Mouse (Mus musculus) midbrain, embryonic 12.5 days (tissue): Measurements from ENCODE around the gene Stk38l. TPM values are rescaled to one million over a fixed set of nuclear protein-coding genes. Genes with fewer than 3 reads are reported as not detected.
"Not testable (repeated sequence)": the region's sequence is repeated elsewhere in the genome, so short reads cannot be mapped to it uniquely, and the experiment has no call there.

Experiments used
- ATAC-seq: fragments of 200-750 bp; cut with Nextera tagmentation; 2 replicates; pipeline ENCODE4 v1.8.0; 2017; ENCODE audit warnings: low read depth, moderate TSS enrichment, moderate library complexity; ENCODE audit not compliant: low FRiP score
- H3K27ac ChIP-seq: fragments of 300-500 bp; sonication (generic); replicated peaks from 2 replicates; pipeline ENCODE4 v1.5.1; 2016; ENCODE audit warnings: mild to moderate bottlenecking
- H3K27me3 ChIP-seq: fragments of 300-500 bp; sonication (generic); 2 replicates; pipeline ENCODE4 v1.6.1; 2016; ENCODE audit warnings: mild to moderate bottlenecking
- H3K36me3 ChIP-seq: fragments of 300-500 bp; sonication (generic); 2 replicates; pipeline ENCODE4 v1.6.1; 2016
- H3K4me1 ChIP-seq: fragments of 300-500 bp; sonication (generic); 2 replicates; pipeline ENCODE4 v1.6.1; 2016
- H3K4me2 ChIP-seq: fragments of 300-500 bp; sonication (generic); replicated peaks from 2 replicates; pipeline ENCODE4 v1.6.1; 2016; ENCODE audit warnings: mild to moderate bottlenecking, moderate library complexity
- H3K4me3 ChIP-seq: fragments of 300-500 bp; sonication (generic); 2 replicates; pipeline ENCODE4 v1.5.1; 2016; ENCODE audit warnings: mild to moderate bottlenecking
- H3K9ac ChIP-seq: fragments of 300-500 bp; sonication (generic); replicated peaks from 2 replicates; pipeline ENCODE4 v1.6.1; 2016; ENCODE audit warnings: mild to moderate bottlenecking, moderate library complexity
- H3K9me3 ChIP-seq: fragments of 300-500 bp; sonication (generic); 2 replicates; pipeline ENCODE4 v1.6.1; 2016; ENCODE audit warnings: mild to moderate bottlenecking
- WGBS: fragments of 180-500 bp; shearing (Covaris S2); methylation state at CpG from one replicate; pipeline ENCODE4 v1.1.7; 2016; 5-methylcytosine and 5-hydroxymethylcytosine counted together
- polyA plus RNA-seq: library from polyadenylated mRNA; unstranded; fragments of >200 nt; fragmentation: Nextera tagmentation; extraction: Ambion mirVana; gene quantifications from 2 replicates; pipeline ENCODE4 v1.2.1, GENCODE M21; 2016

The Stk38l gene
- polyA plus RNA-seq, 1 experiment from 2014 or later: 19.0 TPM

DNA sequence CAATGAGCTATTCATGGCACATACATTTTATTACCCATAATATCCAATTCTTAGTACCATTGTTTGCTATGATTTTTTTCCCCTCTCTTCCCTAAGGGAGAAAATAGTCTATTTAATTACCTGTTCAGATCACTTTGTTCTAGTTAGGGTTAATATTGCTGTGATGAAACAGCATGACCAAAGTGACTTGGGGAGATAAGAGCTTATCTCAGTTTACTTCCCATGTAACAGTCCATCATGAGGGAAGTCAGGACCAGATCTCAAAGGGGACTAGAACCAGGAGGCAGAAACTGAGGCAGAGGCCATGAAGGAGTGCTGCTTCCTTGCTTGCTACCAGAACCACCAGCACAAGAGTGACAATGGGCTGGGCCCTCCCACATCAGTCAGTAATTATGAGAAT is 15.9 kb downstream of the Stk38l start:
- ATAC-seq: no peak
- H3K9me3 ChIP-seq: no peaks in the 10 kb centered on the region
- no peaks in the 10 kb centered on the region for H3K27me3 ChIP-seq
- no peaks in the 10 kb centered on the region for H3K36me3 ChIP-seq
- H3K4me2 ChIP-seq: no peak overlapping the region
- H3K4me1 ChIP-seq: peaks cover 4% of the 10 kb centered on the region; the same call in 1 of the 2 replicates
- no peak overlapping the region for H3K4me3 ChIP-seq
- no peak overlapping the region for H3K9ac ChIP-seq
- H3K27ac ChIP-seq: no peak overlapping the region

DNA sequence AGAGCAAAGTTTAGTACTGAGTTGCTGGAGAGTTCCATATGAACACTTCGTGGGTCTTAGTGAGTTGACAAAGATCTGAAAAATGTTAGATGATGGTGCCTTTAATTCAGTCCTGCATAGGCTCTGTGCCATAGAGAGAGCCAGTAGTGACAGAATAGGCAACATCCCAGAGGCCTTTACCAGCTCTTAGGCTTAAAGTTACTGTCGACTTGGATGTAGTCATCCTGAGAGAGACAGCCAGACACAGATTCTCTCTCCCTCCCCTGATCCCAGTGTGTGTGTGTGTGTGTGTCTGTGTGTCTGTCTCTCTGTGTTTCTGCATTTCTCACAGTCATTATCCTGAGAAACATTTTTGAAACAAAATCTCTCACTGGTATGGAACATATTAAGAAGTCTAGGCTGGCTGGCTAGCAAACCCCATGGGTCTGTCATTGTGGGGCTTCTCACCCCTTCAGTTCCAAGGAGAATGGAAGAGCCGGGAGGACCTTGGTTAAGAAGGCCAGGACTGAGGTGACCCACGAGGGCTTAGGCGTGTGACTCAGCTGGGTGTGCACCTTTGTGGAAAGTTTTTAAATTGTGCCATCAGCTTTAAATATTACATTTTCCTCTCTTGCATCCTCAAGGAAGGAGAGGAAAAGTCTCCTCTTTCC is 17.3 kb downstream of the Stk38l start:
- Histone ChIP-seq H3K4me2 (no peak overlapping the region), H3K36me3 (no peaks in the 10 kb centered on the region), H3K9ac (no peak overlapping the region), H3K27me3 (no peaks in the 10 kb centered on the region), H3K4me3 (no peak overlapping the region), H3K4me1 (peaks cover 4% of the 10 kb centered on the region; the same call in 1 of the 2 replicates), H3K9me3 (no peaks in the 10 kb centered on the region), H3K27ac (no peak overlapping the region)
- 81% methylated on average over 5 of the region's 5 CpGs for WGBS
- ATAC-seq: no peak

DNA sequence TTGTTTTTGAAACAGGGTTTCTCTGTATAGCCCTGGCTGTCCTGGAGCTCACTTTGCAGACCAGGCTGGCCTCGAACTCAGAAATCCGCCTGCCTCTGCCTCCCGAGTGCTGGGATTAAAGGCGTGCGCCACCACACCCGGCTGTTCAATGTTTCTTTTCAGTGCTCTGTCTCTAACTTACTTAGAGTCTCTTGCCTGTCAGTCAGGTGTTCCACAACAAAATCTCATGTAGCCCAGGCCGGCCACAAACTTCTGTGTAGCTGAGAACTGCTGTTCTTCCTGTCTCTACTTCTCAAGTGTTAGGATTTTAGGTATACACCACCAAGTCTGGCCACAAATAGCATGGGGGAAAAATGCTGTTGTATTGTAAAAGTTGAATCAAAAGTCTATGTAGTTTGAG is 19.5 kb downstream of the Stk38l start:
- H3K4me3 ChIP-seq, H3K9me3 ChIP-seq, H3K9ac ChIP-seq, H3K27ac ChIP-seq, H3K27me3 ChIP-seq, H3K36me3 ChIP-seq, H3K4me1 ChIP-seq, ATAC-seq, H3K4me2 ChIP-seq: not testable (repeated sequence)
- 93% methylated on average over 7 of the region's 7 CpGs for WGBS

DNA sequence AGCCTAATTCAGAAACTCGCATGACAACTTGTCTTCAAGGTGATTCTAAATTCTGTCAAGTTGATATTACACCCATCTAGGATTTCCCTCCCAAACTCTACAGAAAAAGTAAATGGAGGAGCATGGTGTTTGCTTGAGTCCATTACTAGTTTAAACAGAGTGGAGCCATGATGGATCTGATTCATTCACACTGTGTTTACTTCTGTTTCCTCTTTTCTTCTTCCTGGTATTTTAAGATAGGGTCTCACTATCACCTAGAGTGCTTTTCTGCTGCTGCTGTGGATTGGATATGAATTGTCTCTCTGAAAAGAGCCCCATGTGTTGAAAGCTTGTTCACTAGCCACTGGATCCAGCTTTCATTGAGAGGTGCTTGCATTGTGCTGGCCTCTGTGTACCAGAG is 20.4 kb downstream of the Stk38l start:
- H3K4me2 ChIP-seq: no peak overlapping the region
- H3K4me1 ChIP-seq: no peaks in the 10 kb centered on the region
- H3K4me3 ChIP-seq: no peak overlapping the region
- WGBS: 92% methylated on average over 1 of the region's 1 CpGs
- no peaks in the 10 kb centered on the region for H3K9me3 ChIP-seq
- H3K27ac ChIP-seq: no peak overlapping the region
- H3K36me3 ChIP-seq: no peaks in the 10 kb centered on the region
- no peaks in the 10 kb centered on the region for H3K27me3 ChIP-seq
- H3K9ac ChIP-seq: no peak overlapping the region
- no peak for ATAC-seq

DNA sequence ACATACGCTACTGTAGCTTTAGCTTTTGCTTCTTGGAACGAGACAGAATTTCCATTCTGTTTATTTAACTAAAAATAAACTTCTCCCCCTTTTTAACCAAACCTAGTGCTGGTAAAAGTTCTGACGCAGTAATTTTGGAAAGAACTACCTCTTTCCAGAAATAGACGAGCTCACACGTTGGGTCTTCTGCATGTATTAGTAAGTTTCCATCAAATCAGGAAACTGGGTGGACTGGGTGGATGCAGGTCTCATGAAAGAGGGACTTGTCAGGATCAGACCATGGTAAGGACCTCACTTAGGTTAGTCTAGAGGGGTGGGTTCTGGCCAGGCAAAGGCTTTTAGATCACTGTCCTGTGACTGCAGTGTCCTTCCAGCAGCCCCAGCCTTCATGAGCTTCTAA is 21.8 kb downstream of the Stk38l start:
- no peak overlapping the region for H3K4me3 ChIP-seq
- H3K4me2 ChIP-seq: no peak overlapping the region
- WGBS: 90% methylated on average over 5 of the region's 5 CpGs
- H3K4me1 ChIP-seq: no peaks in the 10 kb centered on the region
- no peak overlapping the region for H3K9ac ChIP-seq
- no peaks in the 10 kb centered on the region for H3K36me3 ChIP-seq
- H3K9me3 ChIP-seq: no peaks in the 10 kb centered on the region
- ATAC-seq: no peak
- H3K27me3 ChIP-seq: no peaks in the 10 kb centered on the region
- no peak overlapping the region for H3K27ac ChIP-seq

DNA sequence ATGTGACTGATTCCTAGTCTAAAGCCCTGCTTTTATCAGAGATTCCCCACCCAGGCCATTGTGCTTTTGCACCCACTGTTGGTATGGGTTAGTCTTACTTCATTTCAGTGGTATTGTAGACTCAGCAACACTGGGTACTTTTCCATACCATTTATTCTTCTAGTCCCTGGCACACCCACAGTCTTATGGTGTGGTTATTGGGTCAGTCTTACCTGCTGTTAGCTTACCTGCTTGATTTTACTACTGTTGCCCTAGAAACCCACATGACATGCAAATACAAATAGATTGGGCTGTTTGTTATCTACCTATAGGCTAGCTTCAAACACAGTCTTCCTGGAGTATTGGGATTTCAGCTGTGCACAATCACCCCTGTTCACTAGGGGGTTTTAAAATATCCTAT is 22.3 kb downstream of the Stk38l start:
- H3K36me3 ChIP-seq: no peaks in the 10 kb centered on the region
- no peaks in the 10 kb centered on the region for H3K27me3 ChIP-seq
- no peaks in the 10 kb centered on the region for H3K9me3 ChIP-seq
- no peak overlapping the region for H3K4me3 ChIP-seq
- no peak overlapping the region for H3K4me2 ChIP-seq
- H3K4me1 ChIP-seq: no peaks in the 10 kb centered on the region
- no peak overlapping the region for H3K9ac ChIP-seq
- H3K27ac ChIP-seq: no peak overlapping the region
- no peak for ATAC-seq

DNA sequence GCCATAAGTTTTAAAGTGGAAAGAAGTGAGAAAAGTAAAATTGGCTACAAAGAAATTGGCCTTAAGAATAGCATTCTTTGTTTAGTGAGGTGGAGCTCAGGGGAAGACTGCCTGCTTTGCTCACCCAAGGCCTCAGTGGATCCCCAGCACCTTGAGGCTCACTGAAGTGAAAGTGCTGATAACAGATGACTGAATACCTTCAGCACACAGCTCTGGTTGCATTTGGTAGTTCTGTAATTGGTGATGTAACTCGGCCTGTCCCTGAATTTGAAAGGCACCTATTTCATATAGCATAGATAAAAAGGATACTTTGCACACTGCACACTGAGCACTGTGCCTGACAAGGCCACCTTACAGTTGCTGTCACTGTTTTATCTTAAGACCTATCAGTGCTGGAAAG is 23.5 kb downstream of the Stk38l start:
- Histone ChIP-seq H3K9me3 (no peaks in the 10 kb centered on the region), H3K27me3 (no peaks in the 10 kb centered on the region), H3K27ac (no peak overlapping the region), H3K4me2 (no peak overlapping the region), H3K4me1 (no peaks in the 10 kb centered on the region), H3K4me3 (no peak overlapping the region), H3K36me3 (no peaks in the 10 kb centered on the region), H3K9ac (no peak overlapping the region)
- ATAC-seq: no peak
- WGBS: 100% methylated on average over 1 of the region's 1 CpGs

DNA sequence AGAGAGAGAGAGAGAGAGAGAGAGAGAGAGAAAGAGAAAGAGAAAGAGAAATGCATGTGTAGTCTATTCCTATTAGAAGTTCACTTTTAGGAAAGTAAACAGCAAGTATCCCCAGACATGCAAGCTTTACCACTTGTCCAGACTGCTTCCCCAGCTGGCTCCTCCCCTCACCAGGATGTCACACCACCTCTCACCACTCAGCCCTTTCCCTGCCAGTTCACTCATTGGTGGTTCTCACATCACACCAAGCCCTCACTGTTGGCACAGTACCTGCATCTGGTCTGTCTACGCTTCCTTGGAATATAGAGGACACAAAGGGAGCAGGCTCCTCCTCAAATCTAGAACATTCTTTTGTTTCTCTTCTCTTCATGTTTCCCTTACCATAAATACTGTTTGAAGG is 26.9 kb downstream of the Stk38l start:
- no peaks in the 10 kb centered on the region for H3K27me3 ChIP-seq
- H3K9me3 ChIP-seq: no peaks in the 10 kb centered on the region
- no peak overlapping the region for H3K4me2 ChIP-seq
- H3K9ac ChIP-seq: no peak overlapping the region
- ATAC-seq: no peak
- no peaks in the 10 kb centered on the region for H3K36me3 ChIP-seq
- H3K4me3 ChIP-seq: no peak overlapping the region
- H3K27ac ChIP-seq: no peak overlapping the region
- WGBS: 59% methylated on average over 1 of the region's 1 CpGs
- 0 out of 2 replicates have a peak, but pooled peaks cover 1% of the 10 kb centered on the region for H3K4me1 ChIP-seq

DNA sequence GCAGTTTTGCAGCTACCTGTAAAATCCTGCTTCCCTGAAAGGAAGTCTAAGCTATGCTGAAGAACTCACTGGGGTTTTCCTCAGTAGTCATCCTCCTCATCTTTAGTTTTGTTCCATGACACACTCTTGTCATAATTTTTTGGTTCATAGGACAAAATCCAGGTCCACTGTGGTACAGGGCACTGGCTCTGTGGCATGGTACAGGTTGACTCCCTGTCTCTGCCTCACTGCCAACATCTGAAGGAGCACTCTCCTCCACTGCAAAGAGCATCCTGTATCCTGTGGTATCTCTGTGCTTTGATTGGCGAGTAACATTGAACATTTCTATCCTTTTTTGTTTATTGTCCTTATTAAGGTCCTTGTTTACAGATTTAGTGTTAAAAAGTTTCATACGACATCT is 27.4 kb downstream of the Stk38l start:
- no peaks in the 10 kb centered on the region for H3K9me3 ChIP-seq
- no peaks in the 10 kb centered on the region for H3K36me3 ChIP-seq

DNA sequence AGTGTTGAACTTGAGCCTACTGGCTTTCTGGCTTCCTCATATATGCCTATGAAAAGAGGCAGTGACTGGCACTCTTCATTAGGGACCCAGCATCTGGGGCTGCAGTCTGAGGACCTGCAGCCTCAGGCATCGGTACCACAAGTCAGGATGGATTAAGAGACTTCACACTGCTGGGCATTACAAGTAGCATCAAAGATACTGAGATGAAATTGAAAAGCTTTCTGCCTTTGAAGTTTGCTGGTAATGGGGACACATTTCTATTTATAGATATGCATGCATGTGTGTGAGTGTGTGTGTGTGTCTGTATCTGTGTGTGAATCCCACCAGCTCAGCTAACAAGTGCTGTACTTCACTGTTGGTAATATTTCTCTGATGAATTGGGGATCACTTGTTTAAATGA is 27.8 kb downstream of the Stk38l start:
- WGBS: 65% methylated on average over 1 of the region's 1 CpGs
- Histone ChIP-seq H3K36me3 (no peaks in the 10 kb centered on the region), H3K4me3 (no peak overlapping the region), H3K27me3 (no peaks in the 10 kb centered on the region), H3K4me2 (no peak overlapping the region), H3K9me3 (no peaks in the 10 kb centered on the region), H3K9ac (no peak overlapping the region), H3K4me1 (0 out of 2 replicates have a peak, but pooled peaks cover 6% of the 10 kb centered on the region), H3K27ac (no peak overlapping the region)
- no peak for ATAC-seq

More for the DNA sequence above, 27.4 kb downstream of the Stk38l start:
- Histone ChIP-seq H3K4me2 (no peak overlapping the region), H3K27me3 (no peaks in the 10 kb centered on the region), H3K27ac (no peak overlapping the region), H3K4me1 (0 out of 2 replicates have a peak, but pooled peaks cover 5% of the 10 kb centered on the region), H3K4me3 (no peak overlapping the region), H3K9ac (no peak overlapping the region)
- no peak for ATAC-seq
- WGBS: 86% methylated on average over 2 of the region's 2 CpGs

DNA sequence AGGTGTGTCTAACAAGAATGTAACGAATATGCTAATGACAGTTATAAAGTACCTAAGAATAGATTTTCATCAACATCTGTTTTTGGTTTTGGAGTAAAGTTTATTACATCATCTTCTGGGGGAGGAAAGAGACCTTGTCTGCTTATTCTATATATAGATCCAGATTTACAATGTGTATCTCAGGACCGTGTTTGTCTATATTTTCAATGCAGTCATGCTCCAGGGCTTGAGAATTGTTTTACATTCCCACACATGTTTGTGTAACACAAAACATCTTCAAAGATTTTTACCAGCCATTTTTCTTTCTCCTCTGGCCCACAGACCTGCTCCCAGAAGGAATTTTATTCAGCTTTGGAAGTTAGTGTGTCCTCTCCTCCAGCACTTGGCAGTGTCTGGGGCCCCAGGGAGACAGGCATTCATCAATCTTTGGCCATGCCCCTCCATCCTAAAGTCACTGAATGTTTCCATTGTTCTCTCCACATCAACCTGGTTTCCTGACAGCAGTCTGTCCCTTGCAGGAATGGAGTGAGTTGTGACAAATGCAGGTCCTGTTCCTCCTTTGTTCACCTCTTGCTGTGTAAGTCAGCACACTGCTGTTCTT is 28.9 kb downstream of the Stk38l start:
- 83% methylated on average over 2 of the region's 2 CpGs for WGBS
- Histone ChIP-seq H3K4me3 (no peak overlapping the region), H3K27ac (no peak overlapping the region), H3K9ac (no peak overlapping the region), H3K27me3 (no peaks in the 10 kb centered on the region), H3K9me3 (no peaks in the 10 kb centered on the region), H3K36me3 (no peaks in the 10 kb centered on the region), H3K4me2 (no peak overlapping the region), H3K4me1 (0 out of 2 replicates have a peak, but pooled peaks cover 6% of the 10 kb centered on the region)
- no peak for ATAC-seq

DNA sequence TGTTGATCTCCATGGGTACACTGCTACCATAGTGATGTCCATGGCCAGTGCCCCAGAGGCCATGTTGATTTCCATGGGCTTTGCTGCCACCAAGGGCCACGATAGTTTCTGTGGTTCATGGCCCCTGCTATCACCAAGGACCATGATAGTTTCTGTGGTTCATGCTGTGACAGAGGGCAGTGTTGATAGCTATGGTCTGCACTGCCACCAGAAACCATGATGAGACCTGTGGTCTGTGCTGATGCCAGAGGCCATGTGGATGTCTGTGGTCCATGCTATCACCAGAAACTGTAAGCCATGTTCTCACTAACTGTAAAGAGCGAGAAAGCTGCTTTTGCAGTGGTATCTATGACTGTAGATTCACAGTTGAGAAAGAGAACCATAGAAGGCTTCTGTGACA is 30.3 kb downstream of the Stk38l start:
- no peak for ATAC-seq
- Histone ChIP-seq H3K36me3 (0 out of 2 replicates have a peak, but pooled peaks cover 1% of the 10 kb centered on the region), H3K4me2 (no peak overlapping the region), H3K4me1 (0 out of 2 replicates have a peak, but pooled peaks cover 6% of the 10 kb centered on the region), H3K27me3 (no peaks in the 10 kb centered on the region), H3K9ac (no peak overlapping the region), H3K4me3 (no peak overlapping the region), H3K27ac (no peak overlapping the region), H3K9me3 (no peaks in the 10 kb centered on the region)
- 83% methylated on average over 2 of the region's 2 CpGs for WGBS

DNA sequence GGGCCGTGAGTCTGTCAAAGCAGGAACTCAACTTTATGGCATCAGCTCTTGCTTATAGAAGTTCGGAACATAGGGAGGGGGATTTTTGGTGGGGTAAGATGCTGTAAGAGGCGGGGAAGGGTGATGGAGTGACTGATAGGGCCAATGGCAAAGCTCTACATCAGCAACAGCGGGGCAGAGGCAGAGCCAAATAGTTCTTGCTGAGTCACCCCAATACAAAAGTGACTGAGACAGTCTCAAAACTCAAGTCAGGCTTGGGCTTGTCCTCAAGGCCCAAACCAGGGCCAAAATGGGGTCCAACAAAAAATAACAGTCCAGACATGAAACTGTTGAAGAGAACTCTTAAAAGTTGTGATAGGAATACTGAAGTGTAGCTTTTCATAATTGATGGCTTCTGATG is 30.9 kb downstream of the Stk38l start:
- Histone ChIP-seq H3K27me3 (no peaks in the 10 kb centered on the region), H3K4me1 (0 out of 2 replicates have a peak, but pooled peaks cover 6% of the 10 kb centered on the region), H3K4me3 (no peak overlapping the region), H3K9ac (no peak overlapping the region), H3K4me2 (no peak overlapping the region), H3K27ac (no peak overlapping the region), H3K9me3 (no peaks in the 10 kb centered on the region), H3K36me3 (0 out of 2 replicates have a peak, but pooled peaks cover 4% of the 10 kb centered on the region)
- 90% methylated on average over 4 of the region's 4 CpGs for WGBS
- ATAC-seq: no peak
